Mouse (Mus musculus): ENCODE results near the gene Ltk.

Gene Ltk

DNA sequence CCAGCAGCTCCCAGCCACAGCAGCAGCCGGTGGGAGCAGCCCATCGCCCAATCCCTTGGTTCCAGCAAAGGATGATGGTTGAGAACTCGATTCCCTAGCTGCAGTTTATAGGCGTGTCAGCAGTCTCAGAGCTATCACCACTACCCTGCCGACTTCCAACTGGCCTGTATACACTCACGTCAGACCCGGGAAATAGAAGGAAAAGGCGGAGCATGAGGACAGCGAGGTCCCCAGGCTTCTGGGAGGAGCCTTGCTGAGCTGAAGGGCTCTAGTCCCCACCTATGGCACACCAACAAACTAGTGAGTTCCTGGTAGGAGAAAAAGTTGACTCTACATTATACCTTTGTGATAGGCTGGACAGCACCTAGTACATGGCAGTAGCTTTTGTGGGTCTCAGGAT is at the start of gene Ltk:
TSS of gene Ltk (minus strand) at position 181 of the 400 bp plus-strand sequence.
- no peak for DNase-seq (ENCODE audit: low spot score)

DNA sequence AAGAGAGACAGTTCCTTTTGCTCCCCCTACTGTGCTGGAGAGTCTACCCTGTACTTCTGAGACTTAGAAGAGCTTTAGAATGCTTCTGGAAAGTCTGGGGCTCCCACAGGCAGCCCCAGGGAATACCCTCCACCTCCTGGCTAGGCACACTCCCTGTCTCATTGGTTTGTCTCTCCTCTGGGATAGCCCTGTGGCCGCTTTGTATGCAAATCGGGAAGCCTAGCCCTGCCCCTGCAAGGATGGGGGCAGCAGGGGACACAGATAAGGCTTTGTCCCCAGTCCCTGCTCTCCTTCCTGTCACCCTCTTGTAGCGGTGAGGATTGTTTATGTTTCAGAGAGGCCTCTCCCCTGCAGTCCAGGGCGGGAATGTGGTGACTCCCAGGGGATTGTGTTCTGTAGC is 48.6 kb upstream of the Ltk start:
- DNase-seq (ENCODE audit: low spot score) = no peak

DNA sequence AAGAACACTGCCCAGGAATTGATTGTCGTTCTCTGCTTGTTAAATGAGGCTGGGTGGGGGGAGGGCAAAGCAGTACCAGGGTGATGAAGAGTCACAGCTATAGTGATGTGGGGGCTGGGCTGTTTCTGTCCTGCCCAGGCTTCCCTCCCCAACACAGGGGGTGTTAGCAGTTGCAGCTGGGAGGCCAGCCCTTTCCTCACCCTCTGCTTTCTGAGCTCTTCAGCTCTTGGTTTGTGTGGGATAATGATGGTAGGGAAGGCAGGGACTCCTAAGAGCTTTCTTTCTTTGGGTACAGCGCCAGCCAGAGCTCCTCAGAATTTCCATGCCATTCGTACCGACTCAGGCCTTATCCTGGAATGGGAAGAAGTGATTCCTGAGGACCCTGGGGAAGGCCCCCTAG is 48.2 kb upstream of the Ltk start:
- no peak for DNase-seq (ENCODE audit: low spot score)

DNA sequence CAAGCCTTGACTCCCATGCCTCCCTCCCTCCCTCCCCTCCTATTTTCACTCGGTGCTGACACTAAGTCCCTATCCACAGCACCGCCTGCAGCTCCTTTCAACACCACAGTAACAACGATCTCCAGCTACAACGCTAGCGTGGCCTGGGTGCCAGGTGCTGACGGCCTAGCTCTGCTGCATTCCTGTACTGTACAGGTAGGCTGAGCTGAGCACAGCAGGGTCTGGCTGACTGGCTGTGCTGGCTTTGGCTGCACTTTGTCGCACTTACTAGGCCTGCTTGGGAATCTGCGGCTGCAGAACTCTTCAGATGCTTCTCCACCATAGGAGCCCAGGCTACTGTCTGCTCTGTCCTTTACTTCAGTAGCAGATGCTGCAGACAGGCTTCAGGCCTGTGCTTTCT is 45.3 kb upstream of the Ltk start:
- no peak for DNase-seq (ENCODE audit: low spot score)

DNA sequence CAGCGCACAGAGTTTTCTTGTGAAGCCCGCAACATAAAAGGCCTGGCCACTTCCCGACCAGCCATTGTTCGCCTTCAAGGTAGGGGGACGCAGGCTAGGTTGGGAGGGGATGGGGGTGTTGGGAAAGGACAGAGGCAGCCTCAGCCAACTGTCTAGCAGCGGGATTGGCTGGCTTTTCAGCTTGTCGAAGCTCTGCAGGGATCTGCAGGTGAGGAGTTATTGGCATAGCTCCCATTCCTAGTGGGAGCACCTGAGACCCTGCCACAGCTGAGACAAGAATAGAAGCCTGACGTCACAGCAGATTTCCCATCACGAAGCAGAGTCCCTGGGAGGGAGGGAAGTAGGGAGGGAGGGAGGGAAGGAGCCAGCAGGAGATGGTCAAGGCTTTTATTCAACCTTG is 44.5 kb upstream of the Ltk start:
- DNase-seq (ENCODE audit: low spot score) = no peak

DNA sequence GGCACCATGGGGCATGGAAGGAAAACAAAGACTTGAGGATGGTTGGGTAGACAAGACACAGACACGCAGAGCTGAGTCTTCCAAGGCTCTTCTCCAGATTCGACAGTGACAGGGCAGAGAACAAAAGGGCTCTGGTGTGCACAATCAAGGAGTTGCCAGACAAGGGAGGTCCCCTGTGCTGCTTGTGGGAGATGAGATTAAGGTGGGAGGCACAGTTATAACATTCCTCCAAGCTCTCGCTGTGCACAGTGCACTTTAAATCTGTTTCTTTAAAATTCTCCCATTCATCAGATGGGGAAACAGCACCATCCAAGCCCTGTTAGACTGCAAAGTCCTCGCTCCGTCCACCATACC is 44.0 kb upstream of the Ltk start:
- DNase-seq (ENCODE audit: low spot score) = peak; percentile 71

DNA sequence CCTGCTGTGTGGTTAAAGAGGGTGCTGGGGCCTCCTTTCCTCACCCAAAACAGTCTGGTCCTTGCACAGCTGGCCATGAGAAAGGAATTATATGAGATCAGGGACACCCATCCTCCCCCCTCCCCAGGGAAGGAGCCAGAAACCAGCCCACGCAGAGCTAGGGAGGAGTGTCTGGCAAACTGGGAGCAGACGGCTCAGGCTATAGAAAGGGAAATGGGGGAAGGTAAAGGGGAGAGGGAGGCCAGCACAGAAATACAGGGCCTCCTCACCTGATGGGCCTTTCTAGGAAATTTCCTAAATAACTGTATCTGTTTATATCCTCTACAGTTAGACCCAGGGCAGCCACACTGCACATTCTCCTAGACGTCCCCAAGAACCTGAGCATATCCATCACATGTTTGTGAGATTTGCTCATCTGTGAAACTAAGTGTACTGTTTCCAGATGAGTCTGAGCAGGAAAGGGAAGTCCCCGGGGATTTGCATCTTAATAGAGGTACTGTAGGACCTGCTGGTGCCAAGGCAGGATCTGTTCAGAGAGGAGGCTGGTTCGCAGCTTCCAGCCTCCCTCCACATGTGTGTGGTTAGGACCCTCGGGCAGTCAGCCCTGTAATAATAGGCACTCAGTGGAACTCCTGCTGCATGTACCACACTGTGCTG is 43.5 kb upstream of the Ltk start:
- DNase-seq (ENCODE audit: low spot score) = peak; percentile 72

DNA sequence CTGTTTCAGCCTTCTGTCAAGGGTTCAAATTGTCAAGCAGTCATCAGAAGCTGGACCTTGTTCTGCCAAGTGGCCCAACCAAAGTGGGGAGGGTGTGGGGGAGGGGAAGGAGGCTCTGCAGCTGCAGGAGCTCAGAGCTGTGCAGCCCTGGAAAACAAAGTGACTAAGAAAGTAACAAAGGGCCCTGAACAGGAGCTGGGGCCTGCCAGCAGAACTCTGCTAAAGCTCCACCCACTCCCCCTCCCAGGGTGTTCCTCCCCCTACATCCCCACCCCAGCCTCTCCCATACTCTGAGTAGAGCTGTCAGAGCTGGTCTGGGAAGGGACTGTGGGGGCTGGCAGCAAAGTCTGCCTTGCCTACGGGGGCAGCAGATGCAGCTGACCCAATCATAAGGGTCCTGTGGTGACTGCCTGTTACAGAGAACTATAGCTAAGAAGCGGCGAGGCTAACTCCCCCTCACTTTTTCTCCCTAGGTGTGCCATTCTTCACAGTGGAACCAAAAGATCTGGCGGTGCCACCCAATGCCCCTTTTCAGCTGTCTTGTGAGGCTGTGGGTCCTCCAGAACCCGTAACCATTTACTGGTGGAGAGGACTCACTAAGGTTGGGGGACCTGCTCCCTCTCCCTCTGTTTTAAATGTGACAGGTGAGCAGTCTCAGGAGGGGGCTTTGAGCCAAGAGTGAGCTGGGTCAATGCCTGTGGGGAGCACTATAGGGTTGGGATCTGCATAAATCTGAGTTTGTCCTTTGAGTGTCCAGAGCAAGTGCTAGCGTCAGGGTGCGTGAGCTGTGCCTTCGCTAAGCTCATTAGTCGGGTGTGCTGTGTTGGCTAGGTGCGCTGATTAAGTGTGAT is 42.8 kb upstream of the Ltk start:
- DNase-seq (ENCODE audit: low spot score) = peak; percentile 81

DNA sequence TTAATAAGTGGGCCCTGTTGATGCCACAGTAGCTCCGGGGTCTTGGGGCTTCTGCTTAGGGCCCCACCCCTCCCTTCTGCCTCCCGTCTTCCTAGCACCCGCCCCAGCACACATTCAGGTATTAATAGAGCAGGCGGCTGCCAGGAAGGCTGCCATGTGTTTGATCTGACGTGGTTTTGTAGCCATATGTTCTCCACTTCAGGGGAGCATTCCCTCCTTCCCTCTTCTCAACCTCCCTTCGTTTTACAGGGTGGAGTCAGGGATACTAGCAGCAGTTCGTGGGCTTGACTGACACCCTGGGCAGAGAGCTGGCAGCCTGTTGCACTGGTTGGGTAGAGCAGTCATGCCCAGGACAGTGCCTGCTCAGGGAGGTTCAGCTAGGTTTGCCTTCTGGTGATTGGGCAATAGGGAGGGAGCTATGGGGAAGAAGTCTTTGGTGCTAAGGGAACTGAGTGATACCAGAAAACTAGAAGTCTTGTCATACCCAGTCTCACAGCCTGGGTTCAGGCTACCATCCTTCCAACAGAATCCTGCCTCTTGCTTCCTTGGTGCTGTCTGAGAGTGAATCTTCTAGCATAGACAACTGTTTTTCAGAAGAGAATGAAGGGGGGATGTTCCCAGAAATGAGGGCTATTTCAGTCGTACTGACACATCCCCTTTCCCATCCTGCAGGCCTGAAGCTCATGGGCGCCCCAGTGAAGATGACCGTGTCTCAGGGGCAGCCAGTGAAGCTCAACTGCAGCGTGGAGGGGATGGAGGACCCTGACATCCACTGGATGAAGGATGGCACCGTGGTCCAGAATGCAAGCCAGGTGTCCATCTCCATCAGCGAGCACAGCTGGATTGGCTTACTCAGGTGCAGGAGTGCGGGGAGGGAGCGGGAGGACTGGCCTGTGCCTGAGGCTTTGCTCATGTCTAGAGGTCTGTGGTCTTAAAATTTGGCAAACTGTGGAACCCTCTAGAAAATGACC is 40.9 kb upstream of the Ltk start:
- DNase-seq (ENCODE audit: low spot score) = no peak

DNA sequence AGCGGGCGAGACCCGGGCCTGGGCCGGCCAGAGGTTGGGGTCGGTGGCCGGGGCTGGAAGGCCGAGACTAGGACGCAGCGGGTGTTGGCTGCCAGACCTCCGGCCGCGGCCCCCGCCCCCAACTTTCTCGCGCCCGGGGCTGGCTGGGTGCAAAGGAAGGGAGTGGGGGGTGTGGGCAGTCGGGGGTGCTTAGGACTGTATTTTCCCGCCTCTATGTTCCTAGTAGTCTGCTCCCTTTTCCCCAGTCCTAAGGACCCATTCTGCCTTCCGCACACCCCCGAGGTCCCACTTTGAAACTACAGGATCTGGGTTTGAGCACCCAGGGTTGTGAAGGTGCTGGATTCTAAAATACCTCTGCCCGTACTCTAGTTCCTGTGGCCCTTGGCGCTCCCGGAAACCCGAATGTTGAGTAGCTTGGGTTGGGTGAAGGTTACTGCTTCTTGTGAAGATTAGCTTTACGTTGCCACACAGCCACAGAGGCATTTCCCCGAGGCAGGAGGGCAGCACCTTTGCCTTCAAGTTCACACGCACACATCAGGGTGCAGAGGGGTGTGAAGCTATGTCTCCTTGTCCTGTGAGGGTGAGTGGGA is 39.8 kb upstream of the Ltk start:
- peak; percentile 49 for DNase-seq (ENCODE audit: low spot score)

DNA sequence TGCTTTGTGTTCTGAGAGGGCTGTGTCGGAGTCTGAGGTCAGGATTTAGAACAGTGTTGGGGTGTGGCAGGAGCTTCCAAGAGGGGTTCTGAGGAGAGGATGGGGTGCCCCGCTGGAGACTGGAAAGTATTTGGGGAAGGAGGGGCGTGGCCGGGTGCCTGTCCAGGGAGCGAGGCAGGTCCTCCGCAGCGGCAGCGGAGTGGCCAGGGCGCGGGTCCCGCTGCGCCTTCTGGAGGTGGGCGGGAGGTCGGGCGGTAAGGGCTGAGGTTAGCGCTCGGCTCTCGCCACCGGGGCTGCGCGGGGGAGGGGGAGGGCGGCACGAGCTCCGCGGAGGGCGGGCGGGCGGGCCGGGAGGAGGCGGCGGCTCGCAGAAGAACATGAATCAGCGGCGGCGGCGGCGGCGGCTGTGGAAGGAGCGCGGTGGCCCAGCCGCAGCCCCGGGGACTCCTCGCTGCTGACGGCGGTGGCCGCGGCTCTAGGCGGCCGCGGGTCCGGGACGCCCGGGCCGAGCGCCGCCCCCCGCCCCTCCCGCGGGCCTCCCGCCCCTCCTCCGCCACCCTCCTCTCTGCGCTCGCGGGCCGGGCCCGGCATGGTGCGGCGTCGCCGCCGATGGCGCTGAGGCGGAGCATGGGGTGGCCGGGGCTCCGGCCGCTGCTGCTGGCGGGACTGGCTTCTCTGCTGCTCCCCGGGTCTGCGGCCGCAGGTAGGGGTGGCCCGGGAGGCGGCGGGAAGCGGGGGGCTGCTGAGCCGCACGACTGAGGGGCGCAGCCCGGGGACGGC is 39.1 kb upstream of the Ltk start:
- DNase-seq (ENCODE audit: low spot score) = peak; percentile 66

DNA sequence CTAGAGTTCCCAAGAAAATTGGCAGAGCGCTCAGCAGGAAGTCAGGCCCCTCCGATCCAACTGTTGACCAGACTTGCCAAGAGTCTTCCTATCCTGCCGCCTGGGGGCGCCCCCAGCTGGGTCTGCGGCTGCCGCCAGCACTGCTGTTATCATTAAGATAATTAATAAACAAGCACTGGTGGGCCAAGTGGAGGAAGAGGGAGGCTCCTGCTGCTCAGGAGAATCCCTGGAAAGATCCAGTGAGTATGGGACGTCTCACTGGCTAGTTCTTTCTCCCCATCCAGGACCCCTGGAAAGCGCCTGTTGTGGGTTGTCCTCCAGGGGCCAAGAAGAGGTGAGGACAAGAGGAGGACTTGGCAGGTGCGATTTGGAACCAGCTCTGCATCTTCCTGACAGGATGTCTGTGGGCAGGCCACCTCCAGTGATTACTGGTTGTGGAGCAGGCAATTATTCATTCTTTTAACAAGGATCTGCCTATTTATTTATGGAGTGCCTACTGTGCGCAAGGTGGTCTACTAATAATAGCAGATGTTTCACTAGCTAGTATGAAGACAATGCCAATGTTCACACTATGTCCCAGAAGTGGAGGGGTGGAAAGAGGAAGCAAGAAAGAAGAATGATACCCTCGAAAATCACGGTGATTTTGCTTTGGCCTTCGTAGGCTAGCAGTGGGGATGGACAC is 38.2 kb upstream of the Ltk start:
- peak; percentile 73 for DNase-seq (ENCODE audit: low spot score)

DNA sequence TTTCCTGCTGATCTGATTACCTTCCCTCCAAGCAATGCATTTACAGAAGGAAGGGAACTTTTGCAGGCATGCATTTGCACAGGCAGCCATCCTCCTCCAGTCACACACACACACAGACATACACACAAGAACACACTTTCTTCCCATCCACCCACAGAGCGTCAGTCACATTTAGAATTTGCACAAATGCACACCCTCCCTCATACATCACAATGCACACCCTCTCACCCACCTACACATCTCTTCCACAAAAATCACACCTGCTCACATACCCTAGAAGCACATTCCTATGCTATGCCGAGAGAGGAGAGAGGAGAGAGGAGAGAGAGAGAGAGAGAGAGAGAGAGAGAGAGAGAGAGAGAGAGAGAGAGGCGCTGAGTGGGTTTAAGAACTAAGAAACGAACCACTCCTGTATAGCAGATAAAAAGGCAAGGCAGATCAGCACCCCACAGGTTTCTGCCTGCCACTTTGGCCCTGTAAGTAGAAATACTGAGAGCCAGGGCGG is 37.1 kb upstream of the Ltk start, which contains the start of gene Tyro3:
TSS of gene Tyro3 (plus strand) at position 455 of the 505 bp plus-strand sequence.
- no peak for DNase-seq (ENCODE audit: low spot score)

DNA sequence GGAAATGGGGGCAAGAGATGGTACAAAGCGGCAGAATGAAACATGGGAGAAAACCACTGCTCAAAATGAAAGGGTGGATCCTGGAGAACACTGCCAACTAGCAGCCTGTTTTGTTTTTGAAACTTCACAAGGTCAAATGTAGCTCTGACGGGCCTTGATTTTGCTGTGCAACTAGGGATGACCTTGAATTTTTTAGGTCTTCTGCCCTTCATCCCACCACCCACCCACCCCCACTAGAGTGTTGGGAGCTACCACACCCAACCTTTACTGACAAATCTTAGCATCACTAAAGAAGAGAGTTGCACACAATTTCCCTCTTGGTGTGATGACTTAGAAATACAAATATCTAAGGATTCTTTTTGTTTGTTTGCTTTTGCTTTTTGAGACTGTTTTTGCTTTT is 29.8 kb upstream of the Ltk start:
- DNase-seq (ENCODE audit: low spot score) = no peak

DNA sequence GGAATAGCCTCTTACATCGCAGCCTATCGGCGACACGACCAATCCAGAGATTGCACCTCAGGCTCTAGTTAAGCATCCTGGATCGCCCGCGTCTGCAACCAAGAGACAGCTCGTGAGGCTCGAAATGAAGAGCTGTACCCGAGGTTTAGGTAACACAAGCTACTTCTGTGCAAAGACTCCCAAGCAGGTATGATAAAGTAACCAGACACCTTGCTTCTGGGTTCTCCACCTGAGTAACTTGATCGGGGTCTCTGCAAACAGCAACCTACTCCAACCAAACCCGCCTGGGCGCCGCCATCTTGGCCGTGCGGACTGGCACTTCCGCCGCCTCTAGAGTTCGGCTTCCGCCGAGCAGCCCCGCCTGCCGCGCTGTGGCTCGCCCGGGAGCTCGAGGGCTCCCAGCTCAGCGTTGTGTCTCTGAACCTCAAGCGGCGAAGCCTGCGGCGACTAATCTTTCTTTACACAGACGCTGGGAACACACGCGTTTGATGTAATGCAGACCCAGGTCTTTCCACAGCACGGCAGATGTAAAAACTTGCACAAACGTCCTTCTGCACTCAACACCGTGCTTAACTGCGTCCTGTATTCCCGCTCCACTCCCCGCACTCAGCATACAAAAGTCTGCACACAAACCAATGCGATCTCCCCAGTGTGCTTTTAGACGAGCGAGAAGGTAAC is 27.1 kb upstream of the Ltk start, which contains the start of gene Rpap1:
TSS of gene Rpap1 (minus strand) at position 332 of the 678 bp plus-strand sequence.
- peak; percentile 86 for DNase-seq (ENCODE audit: low spot score)

DNA sequence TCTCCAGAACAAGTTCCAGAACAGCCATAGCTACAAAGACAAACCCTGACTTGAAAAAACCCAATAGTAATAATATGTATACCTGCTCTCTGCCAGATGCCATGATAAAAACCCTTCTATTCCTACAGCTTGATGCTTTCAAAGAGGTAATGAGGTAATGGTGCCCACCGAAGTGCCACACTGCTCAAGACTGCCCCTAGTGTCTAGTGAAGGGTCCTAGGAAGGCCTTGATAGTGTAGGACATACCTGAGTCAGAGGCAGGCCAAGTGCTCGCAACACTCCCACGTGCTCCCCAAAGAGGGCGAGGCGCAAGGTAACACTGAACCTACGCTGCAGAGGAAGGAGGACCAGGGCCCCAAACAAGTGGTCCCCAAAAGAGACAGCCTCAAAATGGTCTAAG is 7.0 kb upstream of the Ltk start:
- no peak for DNase-seq (ENCODE audit: low spot score)

DNA sequence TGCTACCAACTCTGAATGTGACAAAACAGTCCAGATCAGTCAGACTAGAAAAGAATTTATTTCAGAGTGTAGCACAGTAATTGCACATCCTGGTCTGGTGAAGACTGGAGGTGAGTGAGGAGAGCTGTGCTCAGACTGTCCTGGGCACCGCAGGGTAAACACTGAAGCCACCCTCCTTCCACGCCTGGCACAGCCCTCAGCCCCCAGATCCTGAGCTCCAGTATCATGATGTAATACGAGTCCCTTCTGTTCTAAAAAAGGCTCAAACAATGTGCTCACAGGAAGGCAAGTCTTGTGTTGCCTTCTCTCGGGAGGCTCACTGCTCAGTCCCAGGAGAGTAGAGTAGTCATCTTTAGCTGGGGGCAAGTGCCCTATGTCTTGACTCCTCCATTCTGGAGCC is 3.7 kb upstream of the Ltk start:
- DNase-seq (ENCODE audit: low spot score) = no peak

DNA sequence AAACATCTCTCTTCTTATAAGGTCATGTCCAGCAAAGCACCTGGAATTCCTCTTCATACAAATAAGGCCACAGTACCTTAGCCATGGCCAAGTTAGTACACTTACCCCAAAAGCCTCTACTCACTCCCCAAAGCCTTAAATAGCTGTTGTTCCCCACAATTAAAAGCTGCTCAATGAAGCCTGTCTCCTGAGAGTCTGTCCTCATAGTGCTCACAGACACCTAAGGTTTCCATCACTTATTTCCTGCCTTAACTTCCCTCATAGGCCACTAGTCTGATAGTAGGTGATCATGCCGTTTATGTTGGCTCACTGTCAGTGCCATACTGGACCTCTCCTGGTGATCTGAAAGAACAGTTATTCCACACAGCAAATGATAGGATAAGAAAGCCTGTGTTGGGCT is 2.0 kb upstream of the Ltk start:
- no peak for DNase-seq (ENCODE audit: low spot score)

Measured in testis, postnatal 14 days (tissue).